Mouse (Mus musculus) embryonic facial prominence, embryonic 13.5 days (tissue): Measurements from ENCODE around the gene Prkcq. TPM values are rescaled to one million over a fixed set of nuclear protein-coding genes. Genes with fewer than 3 reads are reported as not detected.

Experiments used
- ATAC-seq: fragments of 200-750 bp; cut with Nextera tagmentation; 2 replicates; pipeline ENCODE4 v1.8.0; 2017; ENCODE audit warnings: low read depth; ENCODE audit not compliant: insufficient number of reproducible peaks, insufficient read depth, low FRiP score, low TSS enrichment
- H3K27ac ChIP-seq: fragments of 300-500 bp; sonication (generic); 2 replicates; pipeline ENCODE4 v1.5.1; 2015; ENCODE audit warnings: moderate library complexity, mild to moderate bottlenecking, inconsistent platforms
- H3K27me3 ChIP-seq: fragments of 300-500 bp; sonication (generic); 2 replicates; pipeline ENCODE4 v1.6.1; 2015; ENCODE audit warnings: mild to moderate bottlenecking, inconsistent platforms
- H3K36me3 ChIP-seq: fragments of 300-500 bp; sonication (generic); 2 replicates; pipeline ENCODE4 v1.6.1; 2015; ENCODE audit warnings: mild to moderate bottlenecking, inconsistent platforms
- H3K4me1 ChIP-seq: fragments of 300-500 bp; sonication (generic); 2 replicates; pipeline ENCODE4 v1.6.1; 2015; ENCODE audit warnings: inconsistent platforms
- H3K4me2 ChIP-seq: fragments of 300-500 bp; sonication (generic); 2 replicates; pipeline ENCODE4 v1.6.1; 2015; ENCODE audit warnings: moderate library complexity, mild to moderate bottlenecking, inconsistent platforms
- H3K4me3 ChIP-seq: fragments of 300-500 bp; sonication (generic); 2 replicates; pipeline ENCODE4 v1.5.1; 2015; ENCODE audit warnings: mild to moderate bottlenecking, inconsistent platforms
- H3K9ac ChIP-seq: fragments of 300-500 bp; sonication (generic); 2 replicates; pipeline ENCODE4 v1.6.1; 2015; ENCODE audit warnings: mild to moderate bottlenecking, inconsistent platforms
- H3K9me3 ChIP-seq: fragments of 300-500 bp; sonication (generic); 2 replicates; pipeline ENCODE4 v1.6.1; 2016; ENCODE audit warnings: inconsistent platforms
- WGBS: fragments of 180-500 bp; shearing (Covaris S2); methylation state at CpG from one replicate; pipeline ENCODE4 v1.1.7; 2015; ENCODE audit warnings: mixed read lengths; 5-methylcytosine and 5-hydroxymethylcytosine counted together
- polyA plus RNA-seq: library from polyadenylated mRNA; unstranded; fragments of >200 nt; fragmentation: Nextera tagmentation; extraction: Ambion mirVana; gene quantifications from 2 replicates; pipeline ENCODE4 v1.2.1, GENCODE M21; 2015

Prkcq gene
- polyA plus RNA-seq, 1 experiment from 2014 or later: 6.9 TPM

DNA sequence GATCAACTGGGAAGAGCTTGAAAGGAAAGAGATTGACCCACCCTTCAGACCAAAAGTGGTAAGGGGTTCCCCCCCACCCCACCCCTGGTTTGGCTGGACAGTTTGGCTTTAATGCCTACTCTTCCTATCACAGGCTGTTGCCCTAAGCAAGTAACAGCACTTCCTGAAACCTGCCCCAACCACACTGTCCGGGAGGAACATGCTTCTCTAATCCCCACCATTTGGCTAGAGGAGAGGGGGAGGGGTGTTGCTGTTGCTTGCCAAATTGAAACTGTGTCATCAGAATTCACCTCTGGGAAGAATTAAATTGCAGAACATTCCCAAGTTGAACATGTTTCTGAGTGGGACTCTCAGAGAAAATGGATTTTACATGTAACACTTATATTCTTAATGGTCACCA lies 127.5 kb downstream of the Prkcq start:
- ATAC-seq: no peak
- Histone ChIP-seq H3K27ac (no peak overlapping the region), H3K27me3 (no peaks in the 10 kb centered on the region), H3K36me3 (no peaks in the 10 kb centered on the region), H3K9me3 (no peaks in the 10 kb centered on the region), H3K4me2 (no peak overlapping the region), H3K9ac (no peak overlapping the region), H3K4me3 (no peak overlapping the region), H3K4me1 (no peaks in the 10 kb centered on the region)
- 0% methylated on average over 1 of the region's 1 CpGs for WGBS

GRCm38 (mm10) chr2:11300362-11300761 lies 128.5 kb downstream of the Prkcq start:
- 88% methylated on average over 6 of the region's 6 CpGs for WGBS
- Histone ChIP-seq H3K4me3 (no peak overlapping the region), H3K27me3 (no peaks in the 10 kb centered on the region), H3K9ac (no peak overlapping the region), H3K4me2 (no peak overlapping the region), H3K27ac (no peak overlapping the region), H3K4me1 (no peaks in the 10 kb centered on the region), H3K36me3 (no peaks in the 10 kb centered on the region), H3K9me3 (no peaks in the 10 kb centered on the region)
- no peak for ATAC-seq

DNA sequence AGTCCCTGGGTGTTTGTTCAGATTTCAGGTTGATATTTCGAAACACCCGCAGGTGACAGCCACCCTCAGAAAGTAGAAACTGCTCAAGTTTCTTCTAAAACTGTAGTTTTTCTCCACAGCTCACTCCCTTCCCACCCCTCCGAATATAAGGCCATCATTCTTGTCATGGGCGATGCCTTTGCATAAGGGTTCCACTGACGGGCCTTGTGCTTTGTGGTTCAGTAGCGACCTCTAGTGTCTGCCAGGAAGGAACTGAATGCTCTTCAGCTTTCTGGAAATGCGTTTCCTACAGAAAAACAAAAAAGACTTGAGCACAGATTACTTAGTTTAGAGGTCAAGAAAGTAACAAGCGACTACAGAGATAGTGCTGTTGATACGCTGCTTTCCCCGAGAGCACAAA lies 148.3 kb downstream of the Prkcq start:
- no peaks in the 10 kb centered on the region for H3K4me1 ChIP-seq
- H3K36me3 ChIP-seq: no peaks in the 10 kb centered on the region
- no peaks in the 10 kb centered on the region for H3K9me3 ChIP-seq
- 36% methylated on average over 10 of the region's 10 CpGs for WGBS
- ATAC-seq: no peak
- no peak overlapping the region for H3K9ac ChIP-seq
- H3K4me3 ChIP-seq: no peak overlapping the region
- H3K4me2 ChIP-seq: no peak overlapping the region
- no peak overlapping the region for H3K27ac ChIP-seq
- no peaks in the 10 kb centered on the region for H3K27me3 ChIP-seq

- Histone ChIP-seq H3K36me3 (no peaks in the 10 kb centered on the region), H3K4me2 (no peak overlapping the region), H3K9ac (no peak overlapping the region), H3K4me1 (no peaks in the 10 kb centered on the region), H3K27ac (no peak overlapping the region), H3K9me3 (no peaks in the 10 kb centered on the region), H3K27me3 (no peaks in the 10 kb centered on the region), H3K4me3 (no peak overlapping the region)
- WGBS: 82% methylated on average over 3 of the region's 3 CpGs
- ATAC-seq: no peak
Measured at GRCm38 (mm10) chr2:11322396-11322795, 150.5 kb downstream of the Prkcq start.

GRCm38 (mm10) chr2:11327280-11327679 lies 155.4 kb downstream of the Prkcq start:
- no peak overlapping the region for H3K9ac ChIP-seq
- H3K36me3 ChIP-seq: no peaks in the 10 kb centered on the region
- H3K27ac ChIP-seq: no peak overlapping the region
- H3K4me2 ChIP-seq: no peak overlapping the region
- no peak for ATAC-seq
- H3K9me3 ChIP-seq: no peaks in the 10 kb centered on the region
- H3K4me1 ChIP-seq: 0 out of 2 replicates have a peak, but pooled peaks cover 3% of the 10 kb centered on the region
- H3K4me3 ChIP-seq: no peak overlapping the region
- H3K27me3 ChIP-seq: peaks cover 2% of the 10 kb centered on the region; the same call in 1 of the 2 replicates
- WGBS: 54% methylated on average over 7 of the region's 7 CpGs

- H3K4me1 ChIP-seq: 0 out of 2 replicates have a peak, but pooled peaks cover 3% of the 10 kb centered on the region
- H3K9me3 ChIP-seq: no peaks in the 10 kb centered on the region
- WGBS: 39% methylated on average over 10 of the region's 10 CpGs
- peaks cover 6% of the 10 kb centered on the region; the same call in 1 of the 2 replicates for H3K27me3 ChIP-seq
- H3K27ac ChIP-seq: no peak overlapping the region
- ATAC-seq: no peak
- no peak overlapping the region for H3K9ac ChIP-seq
- H3K4me2 ChIP-seq: no peak overlapping the region
- no peaks in the 10 kb centered on the region for H3K36me3 ChIP-seq
- H3K4me3 ChIP-seq: no peak overlapping the region
Measured at GRCm38 (mm10) chr2:11329407-11330224, 157.7 kb downstream of the Prkcq start.

DNA sequence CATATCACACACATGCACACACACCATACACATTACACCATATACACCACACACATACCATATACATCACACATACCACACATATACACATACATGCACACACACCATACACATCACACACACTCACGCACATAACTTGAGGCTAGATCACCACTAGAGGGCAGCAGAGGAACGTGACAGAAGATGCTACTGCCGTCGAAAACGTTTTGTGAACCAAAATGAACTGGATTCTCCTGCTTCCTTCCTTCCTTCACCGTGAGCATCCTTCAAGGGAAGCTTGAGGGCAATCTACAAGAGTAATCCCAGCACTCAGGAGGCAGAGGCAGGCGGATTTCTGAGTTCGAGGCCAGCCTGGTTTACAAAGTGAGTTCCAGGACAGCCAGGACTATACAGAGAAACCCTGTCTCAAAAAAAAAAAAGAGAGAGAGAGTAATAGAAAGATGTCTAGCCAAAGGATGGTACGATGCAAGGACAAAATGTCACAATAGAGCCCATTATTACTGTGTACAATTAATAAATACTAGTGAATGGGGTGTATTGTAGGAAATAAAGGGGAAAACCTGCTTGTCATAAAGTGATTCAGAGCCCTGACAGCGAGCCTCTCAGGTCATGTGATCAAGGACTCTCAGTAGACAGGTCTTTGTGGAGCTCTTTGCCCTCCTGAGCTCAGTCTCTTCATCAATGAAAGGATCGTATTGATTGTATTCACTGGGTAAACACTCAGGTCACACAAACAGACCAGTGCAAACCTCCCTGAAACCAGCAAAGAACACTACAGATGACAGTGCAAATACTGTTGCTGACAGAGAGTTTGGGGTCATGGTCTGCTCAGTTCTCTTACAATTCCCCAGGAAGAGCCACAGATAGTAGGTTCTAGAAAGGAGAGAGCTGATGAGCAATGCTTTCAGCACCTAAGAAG lies 159.9 kb downstream of the Prkcq start:
- no peaks in the 10 kb centered on the region for H3K36me3 ChIP-seq
- H3K4me3 ChIP-seq: no peak overlapping the region
- 31% methylated on average over 11 of the region's 11 CpGs for WGBS
- peak; percentile 72 for ATAC-seq
- H3K27ac ChIP-seq: no peak overlapping the region
- H3K4me2 ChIP-seq: no peak overlapping the region
- H3K27me3 ChIP-seq: peaks cover 6% of the 10 kb centered on the region; the same call in 1 of the 2 replicates
- H3K9me3 ChIP-seq: no peaks in the 10 kb centered on the region
- H3K9ac ChIP-seq: no peak overlapping the region
- H3K4me1 ChIP-seq: 0 out of 2 replicates have a peak, but pooled peaks cover 3% of the 10 kb centered on the region

DNA sequence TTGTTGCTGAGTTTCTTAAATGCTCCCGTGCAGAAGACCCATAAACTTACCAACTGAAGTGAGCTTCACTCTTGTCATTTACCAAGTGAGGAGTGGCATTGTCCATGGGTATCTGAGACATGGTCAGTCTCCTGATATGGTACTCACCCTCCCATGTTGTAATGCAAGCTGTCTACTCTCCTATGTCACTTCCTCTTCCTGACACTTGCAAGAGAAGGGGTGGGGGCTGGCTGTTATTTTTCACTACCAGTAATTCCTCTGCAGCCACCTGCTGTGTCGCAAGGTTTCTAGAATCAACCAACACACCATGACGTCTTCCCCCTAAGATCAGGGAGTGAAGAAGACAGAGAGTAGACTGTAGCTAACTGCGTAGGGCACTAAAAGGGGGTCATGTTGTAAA lies 160.6 kb downstream of the Prkcq start:
- H3K36me3 ChIP-seq: no peaks in the 10 kb centered on the region
- H3K4me3 ChIP-seq: no peak overlapping the region
- no peak overlapping the region for H3K4me2 ChIP-seq
- peaks cover 6% of the 10 kb centered on the region; the same call in 1 of the 2 replicates for H3K27me3 ChIP-seq
- WGBS: 82% methylated on average over 4 of the region's 4 CpGs
- ATAC-seq: no peak
- H3K9ac ChIP-seq: no peak overlapping the region
- 0 out of 2 replicates have a peak, but pooled peaks cover 3% of the 10 kb centered on the region for H3K4me1 ChIP-seq
- H3K27ac ChIP-seq: no peak overlapping the region
- no peaks in the 10 kb centered on the region for H3K9me3 ChIP-seq

DNA sequence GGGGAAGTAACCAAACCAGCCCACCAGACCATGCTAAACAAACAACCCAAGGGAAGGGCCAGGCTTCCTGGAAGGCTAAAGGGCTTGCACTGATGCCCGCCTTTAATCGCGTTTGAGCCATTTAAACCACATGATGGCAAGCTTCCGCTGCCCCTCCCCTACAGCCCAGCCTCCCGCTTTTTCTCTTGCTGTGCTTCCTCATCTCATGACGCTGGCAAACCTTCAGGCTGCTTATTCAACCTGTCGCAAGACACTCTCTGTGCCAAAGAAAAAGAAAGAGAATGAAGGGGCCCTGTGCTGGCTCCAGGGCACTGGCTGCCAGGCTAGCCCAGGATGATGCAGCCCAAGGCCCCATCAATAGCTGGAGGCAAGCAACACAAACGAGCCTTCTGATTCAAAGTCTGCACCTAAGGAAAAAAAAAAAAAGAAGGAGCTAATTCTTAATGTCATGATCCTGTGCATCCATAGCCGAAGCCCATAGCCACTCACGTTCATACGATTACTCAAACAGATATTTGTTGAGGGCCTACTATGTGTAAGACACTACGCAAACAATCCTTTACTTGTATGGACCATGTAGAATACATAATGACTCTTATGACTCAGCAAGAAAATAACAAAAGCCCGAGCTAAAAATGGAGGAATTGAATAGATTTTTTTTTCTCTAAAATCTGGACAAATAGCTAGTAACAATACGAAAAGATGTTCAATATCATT lies 161.6 kb downstream of the Prkcq start:
- no peaks in the 10 kb centered on the region for H3K36me3 ChIP-seq
- peaks cover 6% of the 10 kb centered on the region; the same call in 1 of the 2 replicates for H3K27me3 ChIP-seq
- no peak overlapping the region for H3K4me3 ChIP-seq
- ATAC-seq: no peak
- H3K9ac ChIP-seq: no peak overlapping the region
- 58% methylated on average over 14 of the region's 14 CpGs for WGBS
- no peaks in the 10 kb centered on the region for H3K9me3 ChIP-seq
- H3K27ac ChIP-seq: no peak overlapping the region
- 0 out of 2 replicates have a peak, but pooled peaks cover 3% of the 10 kb centered on the region for H3K4me1 ChIP-seq
- no peak overlapping the region for H3K4me2 ChIP-seq

- Histone ChIP-seq H3K27ac (no peak overlapping the region), H3K27me3 (0 out of 2 replicates have a peak, but pooled peaks cover 3% of the 10 kb centered on the region), H3K9ac (no peak overlapping the region), H3K36me3 (no peaks in the 10 kb centered on the region), H3K4me2 (no peak overlapping the region), H3K9me3 (no peaks in the 10 kb centered on the region), H3K4me3 (no peak overlapping the region), H3K4me1 (peaks cover 7% of the 10 kb centered on the region; the same call in 1 of the 2 replicates)
- WGBS: 65% methylated on average over 8 of the region's 8 CpGs
- ATAC-seq: no peak
Measured at GRCm38 (mm10) chr2:11336320-11336719, 164.4 kb downstream of the Prkcq start.
